Mouse (Mus musculus) bone marrow, adult 2 months (tissue): Measurements from ENCODE around the gene Gfi1b.

Source experiments
- CTCF ChIP-seq: fragments of 200-500 bp; IDR thresholded peaks from 2 replicates; pipeline ENCODE4 v1.5.1; 2011; ENCODE audit warnings: low read length, control low read depth; ENCODE audit not compliant: control insufficient read depth, insufficient read depth
- POLR2A ChIP-seq: fragments of 200-500 bp; IDR thresholded peaks from 2 replicates; pipeline ENCODE4 v1.6.1; 2011; ENCODE audit warnings: low read depth, mild to moderate bottlenecking, control low read depth, low read length, borderline replicate concordance; ENCODE audit not compliant: control insufficient read depth

GRCm38 (mm10) chr2:28611407-28611787, 10.4 kb downstream of the Gfi1b start:
- no peak for TF ChIP-seq CTCF
- no peak for TF ChIP-seq POLR2A
